Mouse (Mus musculus): ENCODE results near the gene Bcar3.

- TF ChIP-seq CTCF (IDR thresholded peaks at IDR 0.05; ENCODE audit: low read depth, low read length) = no peak
- TF ChIP-seq POLR2A (IDR thresholded peaks at IDR 0.05; ENCODE audit: borderline replicate concordance, low read depth, low read length) = no peak
These were observed 20.3 kb upstream of the Bcar3 start for GRCm38 (mm10) chr3:122273407-122274240.

All from bone marrow macrophage, adult 2 months (primary cell).